Mouse (Mus musculus): ENCODE results near the gene Esam. TPM values are rescaled to one million over a fixed set of nuclear protein-coding genes. Genes with fewer than 3 reads are reported as not detected.

Gene Esam
- total RNA-seq, 2 experiments from 2014 or later = 18.3 to 19.3 TPM

- 0 out of 2 replicates have a peak, but pooled peaks have one; percentile 18 for TF ChIP-seq CTCF (conservative IDR thresholded peaks at IDR 0.05)
- DNase-seq (ENCODE audit: low spot score in 2 of 2) = peak in 1 of 2 experiments; percentile 63
- H3K27ac ChIP-seq = peak overlapping the region; percentile 97
Measured at GRCm38 (mm10) chr9:37551751-37552531, 24.1 kb downstream of the Esam start.

DNA sequence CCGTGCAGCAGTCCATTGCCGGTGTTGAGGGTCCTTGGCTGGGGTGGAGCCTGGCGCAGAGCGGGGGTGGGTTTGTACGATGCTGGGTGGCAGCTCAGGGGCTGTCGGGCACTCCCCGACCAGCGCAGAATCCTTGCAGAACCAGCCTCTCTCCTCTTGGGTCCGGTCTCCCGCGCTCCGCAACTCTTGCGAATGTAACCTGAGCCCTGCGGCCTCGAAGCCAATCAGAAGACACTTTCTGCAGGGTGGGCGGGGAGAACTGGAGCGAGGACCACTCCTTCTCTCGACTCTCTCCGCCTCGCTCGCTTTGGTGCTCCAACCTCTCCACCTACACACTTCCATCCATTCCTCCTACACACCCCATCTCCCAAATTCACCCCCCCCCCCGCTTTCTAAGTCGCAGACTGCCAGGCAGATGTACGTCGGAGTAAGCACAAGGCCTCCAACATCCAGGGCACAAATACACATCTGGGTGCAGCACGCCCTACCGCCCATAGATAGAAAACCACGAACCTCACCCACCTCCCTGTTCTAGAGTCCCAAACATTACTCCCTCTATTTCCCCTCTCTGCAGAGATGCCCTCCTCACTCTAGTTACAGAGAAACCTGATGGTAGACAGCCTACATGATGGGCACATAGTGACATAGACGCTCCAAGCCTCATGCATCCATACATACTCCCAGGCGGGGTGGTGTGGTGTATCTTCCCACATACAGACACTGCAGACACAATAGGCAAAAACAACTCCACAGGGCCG is 24.8 kb downstream of the Esam start, which contains the start of gene Nrgn:
TSS of gene Nrgn (minus strand) at position 369 of the 758 bp plus-strand sequence.
- TF ChIP-seq CTCF (conservative IDR thresholded peaks at IDR 0.05) = no peak
- peak; percentile 83 to 92 for DNase-seq (ENCODE audit: low spot score in 2 of 2)
- H3K27ac ChIP-seq = peak within 1 kb of the TSS; percentile 97

More at GRCm38 (mm10) chr9:37551751-37552531, 24.1 kb downstream of the Esam start:
- H3K4me3 ChIP-seq = peak overlapping the region; percentile 82

GRCm38 (mm10) chr9:37554279-37554678 is 26.4 kb downstream of the Esam start:
- Histone ChIP-seq H3K27ac (peak overlapping the region; percentile 97), H3K4me3 (no peak overlapping the region)
- no peak for DNase-seq (ENCODE audit: low spot score in 2 of 2)
- TF ChIP-seq CTCF (conservative IDR thresholded peaks at IDR 0.05) = no peak

More for the DNA sequence above, 24.8 kb downstream of the Esam start, which contains the start of gene Nrgn:
- H3K4me3 ChIP-seq = peak within 1 kb of the TSS; percentile 82

DNA sequence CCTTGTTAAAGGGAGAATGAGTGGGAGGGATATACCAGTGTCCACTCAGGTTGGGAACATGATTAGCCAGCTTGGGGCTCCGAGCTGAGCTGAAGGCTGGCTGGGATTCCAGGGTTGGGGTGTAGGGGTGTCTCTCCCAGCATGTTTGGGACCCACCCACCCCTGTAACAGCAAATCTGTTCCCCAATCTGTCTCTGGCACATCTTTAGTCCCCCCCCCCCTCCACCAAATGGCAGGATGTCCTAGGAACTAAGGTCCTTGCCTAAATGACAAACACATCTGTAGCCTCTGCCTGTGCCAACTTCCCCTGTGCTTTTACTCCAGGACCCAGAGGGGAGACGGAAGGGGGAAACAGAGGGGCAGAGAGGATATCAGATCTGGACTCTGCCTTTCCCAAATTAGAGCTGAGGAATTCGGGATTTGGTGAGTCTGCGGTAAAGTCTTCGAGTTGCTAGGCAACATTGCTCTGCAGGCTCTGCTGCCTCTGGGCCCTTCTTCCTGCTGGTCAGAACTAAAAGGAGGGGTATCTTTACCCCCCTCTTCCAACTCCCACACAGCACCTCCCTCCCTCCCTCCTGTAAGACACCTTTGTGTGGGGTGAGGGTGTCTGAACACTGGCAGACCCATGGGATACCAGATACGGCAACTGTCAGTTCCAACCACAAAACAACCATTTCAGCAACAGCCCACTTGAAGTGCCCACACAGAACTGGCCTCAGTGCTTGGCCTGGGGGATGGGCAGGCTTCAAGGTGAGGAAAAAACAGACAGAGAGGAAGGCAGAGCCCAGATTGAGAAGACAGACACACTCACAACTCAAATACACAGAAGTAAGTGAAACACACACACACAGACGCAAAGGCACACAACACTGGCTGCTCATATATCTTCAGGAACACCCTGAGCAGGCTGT is 27.2 kb downstream of the Esam start, which contains the start of gene Siae:
TSS of gene Siae (plus strand) at position 861 of the 911 bp plus-strand sequence.
- peak within 1 kb of the TSS; percentile 97 for H3K27ac ChIP-seq
- peak in 1 of 2 experiments; percentile 69 for DNase-seq (ENCODE audit: low spot score in 2 of 2)
- no peak for TF ChIP-seq CTCF (conservative IDR thresholded peaks at IDR 0.05)
- H3K4me3 ChIP-seq = no peak within 1 kb of the TSS

GRCm38 (mm10) chr9:37556366-37556765 is 28.5 kb downstream of the Esam start:
- TF ChIP-seq CTCF (conservative IDR thresholded peaks at IDR 0.05) = no peak
- Histone ChIP-seq H3K4me3 (no peak overlapping the region), H3K27ac (peak overlapping the region; percentile 97)
- DNase-seq (ENCODE audit: low spot score in 2 of 2) = no peak

GRCm38 (mm10) chr9:37560617-37561016 is 32.7 kb downstream of the Esam start:
- no peak for DNase-seq (ENCODE audit: low spot score in 2 of 2)
- H3K4me3 ChIP-seq = no peak overlapping the region
- H3K27ac ChIP-seq = no peak overlapping the region
- no peak for TF ChIP-seq CTCF (conservative IDR thresholded peaks at IDR 0.05)

- Histone ChIP-seq H3K27ac (no peak overlapping the region), H3K4me3 (no peak overlapping the region)
- no peak for DNase-seq (ENCODE audit: low spot score in 2 of 2)
- no peak for TF ChIP-seq CTCF (conservative IDR thresholded peaks at IDR 0.05)
Measured at GRCm38 (mm10) chr9:37563805-37564204, 35.9 kb downstream of the Esam start.

DNA sequence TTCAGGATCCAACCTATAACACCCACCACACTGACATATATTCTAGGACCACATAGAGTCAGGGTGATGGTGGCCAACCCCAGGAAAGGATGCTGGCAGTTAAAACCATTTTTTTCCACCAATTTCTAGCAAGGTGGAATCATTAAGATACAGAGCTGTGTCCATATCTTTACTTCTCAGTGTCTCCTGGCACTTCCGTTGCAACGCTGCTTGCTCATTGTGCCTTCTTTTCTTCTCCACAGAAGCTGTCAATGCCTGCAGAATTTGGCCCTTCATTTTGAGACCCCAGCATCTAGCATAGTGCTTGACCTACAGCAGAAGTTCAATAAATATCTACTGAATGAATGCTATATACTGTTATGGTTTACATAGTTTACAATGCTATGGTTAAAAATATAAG is 39.1 kb downstream of the Esam start:
- no peak overlapping the region for H3K4me3 ChIP-seq
- no peak for TF ChIP-seq CTCF (conservative IDR thresholded peaks at IDR 0.05)
- no peak for DNase-seq (ENCODE audit: low spot score in 2 of 2)
- H3K27ac ChIP-seq = peak overlapping the region; percentile 86

DNA sequence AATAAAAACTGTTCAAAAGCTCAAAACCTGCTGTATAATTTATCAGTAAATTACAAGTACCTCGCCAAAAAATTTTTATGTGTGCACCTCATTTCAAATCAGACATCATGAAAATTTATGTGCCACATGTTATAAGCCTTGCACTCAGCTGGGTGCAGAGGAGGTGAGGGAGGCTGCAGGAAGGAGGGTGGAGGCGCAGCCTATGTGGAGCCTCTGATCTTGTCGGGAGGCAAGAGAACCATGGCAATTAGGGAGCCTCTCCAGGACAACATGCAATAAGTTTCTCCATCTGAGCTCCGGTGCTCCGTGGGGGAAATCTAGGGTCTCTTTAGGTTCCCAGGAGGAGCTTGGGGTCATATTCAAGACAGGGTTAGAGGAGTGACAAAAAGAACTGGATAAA is 39.6 kb downstream of the Esam start:
- no peak overlapping the region for H3K4me3 ChIP-seq
- DNase-seq (ENCODE audit: low spot score in 2 of 2) = no peak
- peak overlapping the region; percentile 86 for H3K27ac ChIP-seq
- TF ChIP-seq CTCF (conservative IDR thresholded peaks at IDR 0.05) = no peak

DNA sequence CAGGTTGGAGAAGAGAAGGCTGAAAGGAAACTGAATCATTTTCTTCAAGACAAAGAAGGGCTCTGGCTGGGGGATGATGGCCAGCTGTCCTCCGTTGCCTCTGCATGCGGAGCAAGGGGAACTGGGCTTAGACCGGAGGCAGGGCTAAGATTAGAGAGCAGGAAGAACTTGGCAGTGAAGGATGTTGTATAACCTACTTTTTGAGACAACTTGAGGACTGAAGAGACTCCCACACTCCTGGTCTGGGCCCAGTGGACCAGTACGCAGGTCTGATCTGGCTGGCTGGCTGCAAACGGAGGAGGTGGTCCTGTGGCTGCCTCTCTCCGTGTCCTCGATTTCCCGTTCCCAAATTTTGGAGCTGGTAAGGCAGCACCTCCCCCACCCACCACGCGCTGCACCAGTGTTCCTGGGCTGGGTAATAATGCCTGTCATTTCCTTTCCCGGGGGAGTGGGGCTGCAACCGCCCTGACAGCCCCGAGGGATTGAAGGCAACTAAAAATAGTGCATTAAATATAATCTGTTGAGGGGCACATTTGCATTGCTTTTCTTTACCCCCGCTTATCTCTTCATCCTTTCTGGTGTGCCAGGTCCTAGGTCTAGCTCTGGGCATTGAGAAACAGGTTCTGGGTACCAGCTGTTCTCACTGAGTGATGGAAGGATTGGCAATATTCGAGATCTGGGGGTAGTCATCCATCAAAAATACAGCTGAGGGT is 40.2 kb downstream of the Esam start:
- TF ChIP-seq CTCF (conservative IDR thresholded peaks at IDR 0.05) = no peak
- H3K27ac ChIP-seq = peak overlapping the region; percentile 86
- DNase-seq (ENCODE audit: low spot score in 2 of 2) = peak in 1 of 2 experiments; percentile 54
- H3K4me3 ChIP-seq = peak overlapping the region; percentile 24; the same call in 1 of the 2 replicates

DNA sequence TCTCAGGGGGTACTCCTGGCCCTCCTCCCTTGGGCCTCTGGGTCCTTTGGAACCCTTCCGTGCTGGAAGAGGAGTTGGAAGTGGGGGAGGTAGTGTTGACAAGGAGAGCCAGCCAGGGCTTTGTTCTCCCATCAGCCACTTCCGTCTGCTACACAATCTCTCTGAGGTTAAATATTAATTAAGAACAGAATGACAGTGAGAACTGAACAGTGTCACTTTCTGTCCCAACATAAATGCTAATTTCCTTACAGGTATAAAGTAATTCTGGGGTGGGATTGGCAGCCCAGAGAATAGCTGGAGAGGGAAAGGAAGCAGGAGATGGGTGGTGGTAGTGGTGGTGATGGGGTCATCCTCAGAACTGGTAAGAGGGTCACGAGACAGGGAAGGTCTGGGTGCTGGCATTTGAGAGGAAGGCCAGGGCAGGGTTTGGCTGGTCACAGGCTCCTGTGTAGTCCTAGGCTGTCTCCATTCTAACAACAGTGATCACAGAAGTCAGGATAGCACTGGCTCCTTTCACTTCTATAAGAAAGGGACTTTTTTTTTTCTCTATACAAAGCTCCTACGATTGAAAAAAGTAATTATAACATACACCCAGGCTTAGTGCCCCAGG is 40.8 kb downstream of the Esam start:
- Histone ChIP-seq H3K4me3 (no peak overlapping the region), H3K27ac (peak overlapping the region; percentile 86)
- DNase-seq (ENCODE audit: low spot score in 2 of 2) = no peak
- TF ChIP-seq CTCF (conservative IDR thresholded peaks at IDR 0.05) = no peak
